Mouse (Mus musculus): ENCODE measurements around the gene Mrpl23. TPM values are rescaled to one million over a fixed set of nuclear protein-coding genes. Genes with fewer than 3 reads are reported as not detected.

The Mrpl23 gene
- polyA plus RNA-seq, 1 experiment = 8.1 TPM

GRCm38 (mm10) chr7:142531973-142532521 lies 439 bp upstream of the Mrpl23 start:
- no peak overlapping the region for H3K27ac ChIP-seq (ENCODE audit: insufficient read depth, low read length)
- no peak for TF ChIP-seq POLR2A (IDR thresholded peaks at IDR 0.05; ENCODE audit: low read depth, low read length)
- TF ChIP-seq CTCF (IDR thresholded peaks at IDR 0.05; ENCODE audit: extremely low read depth, insufficient read depth, insufficient read length, insufficient replicate concordance) = no peak
- no peak for DNase-seq (ENCODE audit: low read depth in 1 of 2, low spot score in 2 of 2)
- H3K36me3 ChIP-seq (ENCODE audit: control insufficient read depth, insufficient read depth, low read length) = no peaks in the 10 kb centered on the region; the same call in 1 of the 2 replicates
- H3K4me3 ChIP-seq (ENCODE audit: extremely low read depth, insufficient read depth, insufficient read length) = no peak overlapping the region
- 94% methylated on average over 4 of the region's 4 CpGs for WGBS
- no peaks in the 10 kb centered on the region for H3K27me3 ChIP-seq (ENCODE audit: control insufficient read depth, insufficient read depth, low read length)
- H3K4me1 ChIP-seq (ENCODE audit: control insufficient read depth, insufficient read depth, insufficient read length) = peaks cover 9% of the 10 kb centered on the region; the same call in 1 of the 2 replicates

- H3K27ac ChIP-seq (ENCODE audit: insufficient read depth, low read length) = peak overlapping the region; percentile 77
- no peak; the same call in 1 of the 2 replicates for TF ChIP-seq POLR2A (IDR thresholded peaks at IDR 0.05; ENCODE audit: low read depth, low read length)
- peak; percentile 92 for TF ChIP-seq CTCF (IDR thresholded peaks at IDR 0.05; ENCODE audit: extremely low read depth, insufficient read depth, insufficient read length, insufficient replicate concordance)
- under 1% methylated on average over 43 of the region's 44 CpGs for WGBS
- H3K27me3 ChIP-seq (ENCODE audit: control insufficient read depth, insufficient read depth, low read length) = no peaks in the 10 kb centered on the region
- peaks cover 9% of the 10 kb centered on the region; the same call in 1 of the 2 replicates for H3K4me1 ChIP-seq (ENCODE audit: control insufficient read depth, insufficient read depth, insufficient read length)
- peak; percentile 68 to 76 for DNase-seq (ENCODE audit: low read depth in 1 of 2, low spot score in 2 of 2)
- H3K4me3 ChIP-seq (ENCODE audit: extremely low read depth, insufficient read depth, insufficient read length) = peak overlapping the region; percentile 81
- H3K36me3 ChIP-seq (ENCODE audit: control insufficient read depth, insufficient read depth, low read length) = peaks cover 1% of the 10 kb centered on the region; the same call in 1 of the 2 replicates
Measured at GRCm38 (mm10) chr7:142533059-142533855, 771 bp downstream of the Mrpl23 start.

GRCm38 (mm10) chr7:142535116-142535515 lies 2.6 kb downstream of the Mrpl23 start:
- no peak for DNase-seq (ENCODE audit: low read depth in 1 of 2, low spot score in 2 of 2)

GRCm38 (mm10) chr7:142535832-142536231 lies 3.3 kb downstream of the Mrpl23 start:
- peaks cover 13% of the 10 kb centered on the region for H3K36me3 ChIP-seq (ENCODE audit: control insufficient read depth, insufficient read depth, low read length)
- WGBS = 98% methylated on average over 5 of the region's 5 CpGs
- DNase-seq (ENCODE audit: low read depth in 1 of 2, low spot score in 2 of 2) = no peak
- H3K27ac ChIP-seq (ENCODE audit: insufficient read depth, low read length) = no peak overlapping the region
- peaks cover 9% of the 10 kb centered on the region; the same call in 1 of the 2 replicates for H3K4me1 ChIP-seq (ENCODE audit: control insufficient read depth, insufficient read depth, insufficient read length)
- no peak overlapping the region for H3K4me3 ChIP-seq (ENCODE audit: extremely low read depth, insufficient read depth, insufficient read length)
- no peak for TF ChIP-seq POLR2A (IDR thresholded peaks at IDR 0.05; ENCODE audit: low read depth, low read length)
- TF ChIP-seq CTCF (IDR thresholded peaks at IDR 0.05; ENCODE audit: extremely low read depth, insufficient read depth, insufficient read length, insufficient replicate concordance) = no peak
- H3K27me3 ChIP-seq (ENCODE audit: control insufficient read depth, insufficient read depth, low read length) = no peaks in the 10 kb centered on the region

More at GRCm38 (mm10) chr7:142535116-142535515, 2.6 kb downstream of the Mrpl23 start:
- Histone ChIP-seq H3K4me1 (ENCODE audit: control insufficient read depth, insufficient read depth, insufficient read length) (peaks cover 9% of the 10 kb centered on the region; the same call in 1 of the 2 replicates), H3K27ac (ENCODE audit: insufficient read depth, low read length) (no peak overlapping the region), H3K36me3 (ENCODE audit: control insufficient read depth, insufficient read depth, low read length) (peaks cover 10% of the 10 kb centered on the region), H3K4me3 (ENCODE audit: extremely low read depth, insufficient read depth, insufficient read length) (no peak overlapping the region), H3K27me3 (ENCODE audit: control insufficient read depth, insufficient read depth, low read length) (no peaks in the 10 kb centered on the region)
- TF ChIP-seq CTCF (IDR thresholded peaks at IDR 0.05; ENCODE audit: extremely low read depth, insufficient read depth, insufficient read length, insufficient replicate concordance) (no peak), POLR2A (IDR thresholded peaks at IDR 0.05; ENCODE audit: low read depth, low read length) (no peak)
- 77% methylated on average over 4 of the region's 4 CpGs for WGBS

- WGBS = 97% methylated on average over 5 of the region's 5 CpGs
- Histone ChIP-seq H3K36me3 (ENCODE audit: control insufficient read depth, insufficient read depth, low read length) (peaks cover 17% of the 10 kb centered on the region), H3K4me3 (ENCODE audit: extremely low read depth, insufficient read depth, insufficient read length) (no peak overlapping the region), H3K27me3 (ENCODE audit: control insufficient read depth, insufficient read depth, low read length) (no peaks in the 10 kb centered on the region), H3K27ac (ENCODE audit: insufficient read depth, low read length) (no peak overlapping the region), H3K4me1 (ENCODE audit: control insufficient read depth, insufficient read depth, insufficient read length) (peaks cover 9% of the 10 kb centered on the region; the same call in 1 of the 2 replicates)
- no peak for DNase-seq (ENCODE audit: low read depth in 1 of 2, low spot score in 2 of 2)
- no peak for TF ChIP-seq CTCF (IDR thresholded peaks at IDR 0.05; ENCODE audit: extremely low read depth, insufficient read depth, insufficient read length, insufficient replicate concordance)
- TF ChIP-seq POLR2A (IDR thresholded peaks at IDR 0.05; ENCODE audit: low read depth, low read length) = no peak
Measured at GRCm38 (mm10) chr7:142537181-142537580, 4.7 kb downstream of the Mrpl23 start.

- Histone ChIP-seq H3K27ac (ENCODE audit: insufficient read depth, low read length) (no peak overlapping the region), H3K36me3 (ENCODE audit: control insufficient read depth, insufficient read depth, low read length) (peaks cover 17% of the 10 kb centered on the region), H3K4me3 (ENCODE audit: extremely low read depth, insufficient read depth, insufficient read length) (no peak overlapping the region), H3K27me3 (ENCODE audit: control insufficient read depth, insufficient read depth, low read length) (no peaks in the 10 kb centered on the region), H3K4me1 (ENCODE audit: control insufficient read depth, insufficient read depth, insufficient read length) (peaks cover 7% of the 10 kb centered on the region; the same call in 1 of the 2 replicates)
- TF ChIP-seq CTCF (IDR thresholded peaks at IDR 0.05; ENCODE audit: extremely low read depth, insufficient read depth, insufficient read length, insufficient replicate concordance) (peak; percentile 62; the same call in 1 of the 2 replicates), POLR2A (IDR thresholded peaks at IDR 0.05; ENCODE audit: low read depth, low read length) (no peak)
- WGBS = 20% methylated on average over 6 of the region's 6 CpGs
- DNase-seq (ENCODE audit: low read depth in 1 of 2, low spot score in 2 of 2) = peak; percentile 22 to 48
Measured at GRCm38 (mm10) chr7:142537879-142538278, 5.4 kb downstream of the Mrpl23 start.

Measured in spleen, adult 2 months (tissue).